Mouse (Mus musculus): ENCODE results near the gene Fbxw11.
A peak's percentile ranks its signal among the peaks of the same experiment; 100 is the strongest.
"Not testable (repeated sequence)": the region's sequence is repeated elsewhere in the genome, so short reads cannot be mapped to it uniquely, and the experiment has no call there.

Gene Fbxw11

DNA sequence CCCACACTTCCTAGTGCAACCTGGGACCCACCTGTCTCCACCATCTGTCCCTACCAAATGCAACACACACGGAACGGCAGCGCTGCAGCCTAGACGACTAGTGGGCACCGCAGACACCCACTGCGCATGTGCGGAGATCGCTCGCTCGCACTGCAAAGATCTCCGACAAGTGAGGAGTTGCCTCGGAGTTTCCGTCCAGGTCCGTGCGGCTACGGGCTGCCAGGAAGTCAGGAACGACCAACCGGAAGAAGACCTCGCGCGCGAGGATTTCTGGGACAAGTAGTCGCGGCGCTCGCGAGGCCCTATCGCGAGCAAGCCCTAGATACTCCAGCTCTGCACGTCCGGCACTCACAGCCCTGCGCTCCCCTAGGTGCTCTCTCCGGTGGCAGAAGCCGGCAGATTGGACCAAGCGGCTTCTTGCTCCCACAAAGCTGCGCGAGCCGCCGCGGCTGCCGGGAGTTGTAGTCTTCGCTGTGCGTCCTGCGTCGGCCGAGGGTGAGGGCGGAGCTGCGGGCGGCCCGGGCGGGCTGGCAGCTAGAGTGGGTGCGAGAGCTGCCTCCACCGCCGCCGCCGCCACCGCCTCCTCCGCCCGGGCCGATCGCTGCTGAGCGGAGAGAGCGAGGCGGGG is at the start of gene Fbxw11:
Gene Fbxw11, plus strand, starts transcription at position 476 of the 628 bp plus-strand sequence.
- peak; percentile 99 for DNase-seq (ENCODE audit: low spot score)

DNA sequence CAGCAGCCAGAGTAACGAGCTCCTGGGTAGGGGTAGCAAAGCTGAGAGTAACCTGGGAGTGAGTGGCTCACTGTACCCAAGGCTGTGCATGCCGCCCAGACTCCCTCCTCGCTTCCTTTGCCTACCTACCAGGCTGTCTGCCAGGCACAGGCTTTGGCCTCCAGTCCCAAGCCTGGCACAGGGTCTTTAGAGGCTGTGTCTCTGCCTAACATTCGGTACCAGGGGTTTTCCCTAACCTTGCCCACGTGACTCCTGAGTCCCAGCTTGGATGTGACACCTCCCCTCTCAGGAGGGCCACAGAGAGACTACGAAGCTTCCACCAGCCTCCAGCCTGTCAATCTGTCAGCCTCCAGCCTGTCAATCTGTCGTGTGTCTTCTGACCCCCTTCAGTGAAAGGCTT is 49.4 kb upstream of the Fbxw11 start:
- no peak for DNase-seq (ENCODE audit: low spot score)

DNA sequence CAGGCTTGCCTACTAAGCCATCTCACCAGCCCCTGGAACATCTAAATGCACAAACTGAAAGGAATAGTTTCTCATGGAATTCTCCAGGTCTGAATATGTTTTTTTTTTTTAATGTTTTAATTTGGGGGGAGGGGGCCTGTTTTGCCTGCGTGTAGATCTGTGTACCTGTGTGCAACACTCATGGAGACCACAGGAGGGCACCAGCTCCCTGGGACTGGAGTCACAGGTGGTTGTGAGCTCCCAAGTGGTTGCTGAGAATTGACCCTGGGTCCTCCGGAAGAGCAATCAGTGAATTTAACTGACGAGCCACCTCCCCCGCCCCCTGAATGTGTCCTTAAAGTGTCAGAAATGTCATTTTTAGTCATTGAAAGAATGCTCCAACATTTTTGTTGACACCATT is 48.4 kb upstream of the Fbxw11 start:
- no peak for DNase-seq (ENCODE audit: low spot score)

DNA sequence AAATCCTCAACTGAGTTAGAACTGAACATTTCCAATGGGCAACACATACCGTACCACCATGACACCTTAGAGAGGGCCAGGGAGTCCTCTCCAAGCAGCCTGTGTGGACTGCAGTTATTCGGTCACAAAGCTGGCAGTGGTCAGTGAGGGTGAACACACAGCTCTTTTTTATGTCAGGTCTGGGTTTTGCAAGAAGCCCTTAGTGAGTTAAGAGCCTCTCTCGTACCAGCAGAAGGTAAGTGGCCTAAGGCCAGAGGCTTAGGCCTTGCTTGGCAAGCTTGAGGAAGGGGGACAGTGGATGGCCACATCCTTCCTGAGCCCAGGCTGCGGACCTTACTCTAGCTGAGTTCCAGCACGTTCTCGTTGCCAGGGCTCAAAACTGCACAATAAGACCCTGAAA is 42.2 kb upstream of the Fbxw11 start:
- DNase-seq (ENCODE audit: low spot score), result no peak

DNA sequence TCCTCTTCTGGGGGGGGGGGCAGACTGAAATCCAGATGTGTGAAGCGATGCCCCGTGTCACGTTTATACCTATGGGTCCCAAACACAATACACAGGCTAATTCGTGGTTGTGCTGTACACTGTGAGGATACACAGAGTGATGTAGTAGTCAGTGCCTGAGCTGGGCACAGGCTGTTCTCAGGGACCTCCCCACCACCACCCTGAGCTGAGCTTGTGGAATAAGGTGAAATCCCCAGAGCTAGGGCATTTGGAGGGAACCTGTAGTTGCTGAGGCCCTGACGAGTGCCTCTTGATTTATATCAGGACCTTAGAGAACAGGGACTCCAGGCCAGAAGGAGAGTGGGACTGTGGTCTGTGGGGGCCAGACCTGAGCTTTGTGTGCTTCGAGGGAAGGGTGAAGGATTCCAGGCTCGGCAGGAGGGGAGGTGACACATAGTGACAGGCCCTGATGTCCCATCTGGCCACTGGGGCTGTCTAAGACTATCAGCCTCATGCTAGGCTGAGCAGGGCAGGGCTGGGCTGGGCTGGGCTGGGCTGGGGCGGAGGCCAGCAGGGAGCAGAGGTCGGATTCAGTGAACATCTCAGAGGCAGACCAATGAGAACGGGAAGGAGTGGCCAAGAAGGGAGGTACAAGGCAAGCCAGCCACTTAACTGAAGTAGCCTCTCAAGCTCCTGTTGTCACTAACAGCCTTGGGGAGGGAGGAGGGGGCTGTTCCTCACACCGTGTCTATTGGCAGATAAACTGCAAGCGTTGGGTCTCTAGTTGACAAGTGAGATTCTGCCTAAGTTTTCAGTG is 40.8 kb upstream of the Fbxw11 start:
- DNase-seq (ENCODE audit: low spot score), result no peak

DNA sequence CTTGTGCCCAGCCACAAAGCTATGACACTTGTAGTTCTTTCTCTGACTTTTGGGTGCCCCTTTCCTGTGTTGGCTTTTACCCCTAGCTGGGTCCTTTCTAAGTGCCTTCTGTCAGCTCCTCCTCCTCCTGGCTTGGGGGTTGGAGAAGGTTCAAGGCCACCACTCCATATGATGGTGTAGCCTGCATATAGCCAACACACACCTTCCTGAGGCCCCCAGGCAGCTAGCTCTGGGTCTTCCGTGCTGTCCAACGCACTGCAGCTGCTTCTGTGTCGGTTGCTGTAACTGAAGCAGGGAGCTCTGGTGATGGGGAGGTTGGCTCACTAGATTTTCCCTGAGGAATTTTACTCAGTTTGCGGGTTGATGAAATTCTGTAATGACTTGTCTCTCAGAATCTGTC is 37.9 kb upstream of the Fbxw11 start:
- no peak for DNase-seq (ENCODE audit: low spot score)

DNA sequence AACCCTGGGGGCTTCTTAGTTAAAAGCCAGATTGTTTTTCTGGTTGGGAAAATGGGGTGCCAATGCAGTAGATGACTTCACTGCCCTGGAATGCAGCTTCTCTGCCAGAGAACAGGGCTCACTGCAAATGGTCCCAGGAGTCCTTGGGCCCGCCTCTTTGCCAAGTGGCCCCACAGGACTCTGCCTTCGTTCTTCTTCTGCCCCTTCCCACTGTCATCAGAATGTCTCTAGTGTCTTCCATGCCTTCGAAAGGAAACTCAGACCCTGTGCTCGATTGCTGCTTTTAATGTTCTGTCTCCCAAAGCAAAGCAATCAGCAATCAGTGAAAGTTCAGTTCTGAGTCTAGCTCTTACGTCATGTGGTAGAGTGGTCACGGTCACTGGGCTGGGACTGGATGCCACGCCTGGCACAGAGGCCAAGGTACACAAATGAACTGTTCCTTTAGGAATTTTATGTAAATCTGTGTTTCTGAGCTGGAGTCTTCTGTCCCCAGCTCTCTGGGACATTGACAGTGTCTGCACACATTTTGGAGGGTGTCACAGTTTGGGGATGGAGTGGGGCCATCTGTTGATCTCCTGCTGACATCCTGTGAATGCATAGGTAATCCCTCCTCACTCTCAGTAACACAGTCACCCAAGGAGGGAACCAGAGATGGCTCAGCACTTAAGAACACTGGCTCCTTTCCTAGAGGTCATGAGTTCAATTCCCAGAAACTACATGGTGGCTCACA is 37.2 kb upstream of the Fbxw11 start:
- no peak for DNase-seq (ENCODE audit: low spot score)

DNA sequence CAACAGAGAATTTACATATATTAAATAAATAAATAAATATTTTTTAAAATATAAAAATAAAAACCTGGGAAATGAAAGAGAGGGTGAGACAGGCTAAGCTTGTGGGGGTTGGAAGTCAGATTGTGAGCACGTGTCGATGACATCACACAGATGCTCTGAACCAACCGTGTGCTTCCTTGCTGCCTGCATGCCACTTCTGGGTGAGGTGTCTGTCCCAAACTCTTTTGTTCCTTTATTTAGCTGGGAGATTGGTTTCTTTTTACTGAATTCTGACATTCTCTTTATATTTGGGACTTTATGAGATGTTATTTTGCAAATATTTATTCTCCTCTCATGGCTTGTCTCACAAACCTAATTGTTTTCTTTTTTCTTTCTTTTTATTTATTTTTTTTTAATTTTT is 36.6 kb upstream of the Fbxw11 start:
- no peak for DNase-seq (ENCODE audit: low spot score)

DNA sequence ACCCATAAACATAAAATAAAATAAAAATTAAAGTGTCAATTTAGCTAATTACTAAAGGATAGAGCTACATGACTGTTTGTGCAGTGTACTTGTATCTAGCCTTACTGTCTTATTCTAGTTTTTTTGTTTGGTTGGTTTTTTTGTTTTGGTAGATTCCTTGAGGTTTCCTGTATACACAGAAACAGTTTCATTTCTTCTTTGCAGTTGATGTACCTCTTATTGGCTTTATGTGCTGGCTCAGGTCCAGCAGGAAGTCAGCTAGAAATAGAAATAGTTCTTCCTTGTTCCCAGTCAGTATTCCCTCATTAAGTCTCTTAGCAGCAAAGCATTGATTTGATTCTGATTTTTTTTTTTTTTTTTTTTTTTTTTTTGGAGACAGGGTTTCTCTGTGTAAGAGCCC is 35.2 kb upstream of the Fbxw11 start:
- DNase-seq (ENCODE audit: low spot score), result no peak

DNA sequence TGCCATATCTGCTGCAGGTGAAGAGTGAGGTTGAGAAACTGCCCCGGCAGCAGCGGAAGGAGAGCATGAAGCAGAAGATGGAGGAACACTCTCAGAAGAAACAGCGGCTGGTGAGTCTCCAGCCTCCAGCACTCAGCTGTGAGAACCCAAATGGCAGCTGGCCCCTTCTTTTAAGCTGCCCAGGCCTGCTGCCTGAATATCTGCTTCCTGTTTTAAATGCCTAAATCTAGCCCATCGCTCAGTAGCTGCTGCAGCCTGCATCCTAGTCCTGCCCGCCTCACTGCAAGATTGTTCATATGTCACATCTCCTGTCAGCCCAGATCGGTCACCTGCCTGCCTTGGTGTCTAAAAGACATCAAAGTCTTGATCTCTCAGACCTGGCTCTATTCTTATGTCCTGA is 31.9 kb upstream of the Fbxw11 start:
- no peak for DNase-seq (ENCODE audit: low spot score)

DNA sequence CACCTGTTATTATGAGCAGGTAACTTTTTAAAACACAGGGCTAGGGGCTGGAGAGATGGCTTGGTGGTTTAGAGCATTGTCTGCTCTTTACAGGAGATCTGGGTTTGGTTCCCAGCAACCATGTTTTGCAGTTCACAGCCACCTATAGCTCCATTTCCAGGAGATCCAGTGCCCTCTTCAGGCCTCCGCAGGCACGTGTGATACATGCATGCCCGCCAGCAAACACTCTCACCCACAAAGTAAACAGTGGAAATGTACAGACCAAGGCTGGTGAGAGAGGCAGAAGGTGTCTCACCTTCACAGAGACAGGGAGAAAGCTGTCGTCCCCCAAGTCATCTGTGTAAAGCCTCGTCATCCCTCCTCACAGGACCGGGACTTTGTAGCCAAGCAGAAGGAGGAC is 30.2 kb upstream of the Fbxw11 start:
- no peak for DNase-seq (ENCODE audit: low spot score)

DNA sequence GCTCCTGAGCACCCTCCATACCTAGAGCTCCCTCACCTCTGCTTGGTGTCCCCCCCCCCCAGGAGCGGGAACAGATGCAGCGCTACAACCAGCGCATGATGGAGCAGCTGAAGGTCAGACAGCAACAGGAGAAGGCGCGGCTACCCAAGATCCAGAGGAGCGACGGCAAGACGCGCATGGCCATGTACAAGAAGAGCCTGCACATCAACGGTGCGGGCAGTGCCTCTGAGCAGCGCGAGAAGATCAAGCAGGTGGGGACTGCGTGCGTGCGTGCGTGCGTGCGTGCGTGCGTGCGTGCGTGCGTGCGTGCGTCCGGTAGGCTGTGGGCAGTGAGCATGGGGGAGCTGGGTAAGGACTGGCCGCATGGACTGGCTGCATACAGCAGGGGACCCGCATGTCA is 28.1 kb upstream of the Fbxw11 start:
- no peak for DNase-seq (ENCODE audit: low spot score)

DNA sequence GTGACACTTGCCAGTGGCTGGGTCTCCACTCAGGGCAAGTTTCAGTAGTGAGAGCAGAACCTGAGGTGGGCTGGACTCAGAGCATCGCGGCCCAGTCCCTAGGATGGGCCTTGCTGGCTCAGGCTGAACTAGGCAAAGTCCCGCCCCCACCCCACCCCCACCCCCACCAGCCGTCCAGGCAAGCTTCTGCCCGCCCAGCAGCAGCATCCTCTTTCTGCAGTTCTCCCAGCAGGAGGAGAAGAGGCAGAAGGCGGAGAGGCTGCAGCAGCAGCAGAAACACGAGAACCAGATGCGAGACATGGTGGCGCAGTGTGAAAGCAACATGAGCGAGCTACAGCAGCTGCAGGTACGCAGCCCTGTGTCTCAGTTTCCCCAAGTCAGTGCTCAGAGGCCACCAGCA is 27.0 kb upstream of the Fbxw11 start:
- DNase-seq (ENCODE audit: low spot score), result no peak

DNA sequence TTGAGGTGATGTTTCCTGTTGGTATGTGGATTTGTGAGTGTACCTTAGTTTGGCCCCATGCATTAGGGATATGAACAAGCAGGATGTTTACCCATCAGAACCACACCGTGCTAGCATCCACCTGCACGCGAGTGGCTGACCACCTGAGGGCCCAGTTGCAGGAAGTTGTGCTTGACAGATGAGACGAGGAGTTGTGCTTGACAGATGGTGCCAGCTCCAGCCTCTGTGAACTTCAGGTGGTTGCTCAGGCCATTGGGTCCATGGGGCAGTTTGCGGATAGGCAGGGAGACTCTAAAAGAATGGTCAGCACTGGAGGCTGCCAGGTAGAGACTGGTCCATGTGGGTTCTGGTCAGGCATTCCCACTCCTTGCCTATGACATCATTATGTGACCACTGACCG is 26.4 kb upstream of the Fbxw11 start:
- no peak for DNase-seq (ENCODE audit: low spot score)

DNA sequence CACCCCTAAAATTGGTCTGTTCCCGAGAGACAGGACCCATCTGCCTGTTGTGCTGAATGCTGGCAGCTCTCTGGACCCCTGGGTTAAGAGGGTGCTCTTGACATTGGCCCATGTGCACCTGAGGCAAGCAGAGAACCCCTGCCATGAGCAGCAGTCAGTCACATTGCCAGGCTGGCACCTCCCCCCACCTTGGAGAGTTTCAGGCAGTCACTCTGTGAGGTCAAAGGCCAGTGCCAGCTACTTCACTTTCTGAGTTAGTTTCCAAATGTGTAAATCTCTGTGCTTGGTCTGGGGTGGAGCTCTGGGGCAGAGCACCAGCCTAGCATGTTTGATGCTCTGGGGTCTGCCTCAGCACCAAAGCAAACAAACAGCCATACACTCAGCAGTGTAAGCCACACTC is 24.5 kb upstream of the Fbxw11 start:
- no peak for DNase-seq (ENCODE audit: low spot score)

DNA sequence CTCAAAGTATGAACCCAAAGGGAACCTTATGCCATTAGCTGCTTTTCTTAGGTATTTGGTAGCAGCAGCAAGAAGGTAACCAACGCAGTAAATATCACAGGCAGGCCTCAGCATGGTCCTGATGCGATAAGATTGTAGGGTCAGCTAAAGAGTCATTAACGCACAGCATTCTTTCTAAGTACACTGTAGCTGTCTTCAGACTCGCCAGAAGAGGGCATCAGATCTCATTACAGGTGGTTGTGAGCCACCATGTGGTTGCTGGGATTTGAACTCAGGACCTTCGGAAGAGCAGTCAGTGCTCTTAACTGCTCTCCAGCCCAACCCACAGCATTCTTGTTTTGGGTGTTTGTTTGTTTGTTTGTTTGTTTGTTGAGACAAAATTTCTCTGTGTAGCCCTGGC is 23.9 kb upstream of the Fbxw11 start:
- not testable (repeated sequence) for DNase-seq (ENCODE audit: low spot score)

DNA sequence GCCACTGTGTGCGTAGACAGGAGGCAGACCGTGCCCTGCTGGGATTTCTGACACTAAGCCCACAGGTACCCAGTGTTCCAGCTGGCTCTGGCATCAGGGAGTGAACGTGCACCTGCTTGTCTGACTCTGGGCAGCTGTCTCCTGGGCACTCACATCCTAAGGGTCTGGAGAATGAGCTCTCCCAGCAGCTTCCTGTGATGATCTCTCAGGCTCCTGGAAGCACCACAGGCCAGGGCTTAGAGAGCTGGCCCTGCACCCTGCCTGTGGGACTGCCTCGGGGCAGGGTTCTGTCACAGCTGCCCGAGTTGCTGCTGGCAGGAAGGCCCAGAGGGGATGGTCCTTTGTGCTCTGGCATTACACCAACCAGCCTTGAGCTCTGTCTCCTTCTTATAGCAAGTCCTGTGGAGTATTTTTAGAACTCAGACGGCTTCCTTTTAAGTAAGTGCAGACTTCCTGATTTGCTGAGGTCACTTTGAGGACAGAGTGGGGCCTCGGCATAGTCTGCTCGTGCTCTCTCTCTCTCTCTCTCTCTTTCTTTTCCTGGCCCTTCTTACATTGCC is 23.2 kb upstream of the Fbxw11 start:
- DNase-seq (ENCODE audit: low spot score), result peak; percentile 73

DNA sequence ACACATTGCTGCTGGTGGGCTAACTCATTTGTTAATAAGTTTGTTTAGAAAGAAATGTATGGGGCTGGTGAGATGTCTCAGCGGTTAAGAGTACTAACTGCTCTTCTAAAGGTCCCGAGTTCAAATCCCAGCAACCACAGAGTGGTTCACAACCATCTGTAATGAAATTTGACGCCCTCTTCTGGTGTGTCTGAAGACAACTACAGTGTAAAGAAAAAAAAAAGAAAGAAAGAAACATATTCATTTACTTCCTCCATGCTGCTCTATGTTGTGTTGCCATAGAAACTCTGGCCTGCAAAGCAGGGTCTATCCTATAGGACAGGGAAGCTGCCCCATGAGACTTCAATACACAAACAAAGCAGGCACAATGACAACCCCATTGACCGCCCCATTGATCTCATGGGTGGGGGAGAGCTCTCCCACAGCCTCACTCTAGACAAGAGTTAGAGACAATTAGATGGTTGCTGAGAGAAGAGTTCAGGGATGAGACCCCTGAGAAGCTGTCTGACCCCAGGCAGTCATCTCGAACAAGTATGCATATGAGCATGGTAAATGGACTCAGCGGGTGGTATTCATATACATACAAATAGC is 22.6 kb upstream of the Fbxw11 start:
- DNase-seq (ENCODE audit: low spot score), result no peak

DNA sequence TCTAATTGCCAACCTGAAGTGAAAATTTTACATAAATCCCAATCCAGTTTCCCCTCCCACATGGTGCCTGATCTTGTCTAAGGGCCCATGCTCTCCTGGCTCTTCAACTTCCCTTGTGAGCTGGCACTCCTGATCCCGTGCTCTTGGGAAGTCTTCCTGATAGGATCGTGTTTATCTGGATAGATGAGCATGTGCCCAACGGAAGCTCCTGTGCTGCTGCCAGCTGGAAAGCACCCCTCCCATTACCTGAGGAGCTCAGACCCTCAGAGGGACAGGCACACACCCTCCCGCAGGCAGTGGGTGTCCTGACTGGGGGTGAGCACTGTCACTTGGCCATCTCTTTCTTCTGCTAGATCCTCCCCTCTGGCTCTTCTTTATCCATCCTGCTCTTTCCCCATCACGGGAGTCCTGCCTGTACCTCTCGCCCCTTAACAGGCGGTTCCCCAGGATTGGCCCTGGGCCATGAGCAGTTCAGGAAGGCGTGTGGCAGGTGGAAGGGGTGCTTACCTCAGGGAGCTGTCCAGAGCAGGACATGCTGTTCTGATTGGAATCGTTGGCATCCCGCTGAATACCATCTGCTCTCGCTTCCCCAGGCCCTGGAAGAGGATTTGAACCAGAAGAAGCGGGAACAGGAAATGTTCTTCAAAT is 20.6 kb upstream of the Fbxw11 start:
- DNase-seq (ENCODE audit: low spot score), result no peak

DNA sequence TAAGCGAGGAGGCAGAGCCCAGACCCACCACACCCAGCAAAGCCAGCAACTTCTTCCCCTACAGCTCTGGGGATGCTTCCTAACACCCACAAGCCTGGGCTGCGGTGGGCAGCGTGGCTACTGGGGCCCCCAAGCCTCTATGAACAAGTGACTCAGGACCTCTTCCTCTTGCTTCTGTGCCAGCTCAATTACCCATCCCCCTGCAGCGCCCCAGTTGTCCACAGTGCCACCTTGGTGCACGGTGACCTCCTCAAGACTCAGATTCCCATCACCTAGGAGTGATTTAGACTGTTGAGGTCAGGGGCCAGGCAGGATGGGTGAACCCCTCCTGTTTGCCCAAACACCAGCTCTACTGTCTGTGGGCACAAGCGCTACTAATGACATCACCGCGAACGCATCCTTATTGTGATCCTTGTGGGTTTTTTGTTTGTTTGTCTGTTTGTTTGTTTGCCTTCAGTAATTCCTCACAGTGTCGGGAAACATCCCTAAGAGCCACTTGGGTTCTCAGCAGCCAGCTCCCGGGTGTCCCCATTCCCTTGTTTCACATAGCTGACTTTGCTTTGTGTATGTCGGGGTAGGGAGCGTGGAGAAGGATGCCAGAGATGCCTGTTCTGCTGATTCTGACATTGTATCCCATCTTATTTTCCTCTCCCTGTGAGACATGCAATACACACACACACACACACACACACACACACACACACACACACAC is 19.9 kb upstream of the Fbxw11 start:
- DNase-seq (ENCODE audit: low spot score), result no peak

DNA sequence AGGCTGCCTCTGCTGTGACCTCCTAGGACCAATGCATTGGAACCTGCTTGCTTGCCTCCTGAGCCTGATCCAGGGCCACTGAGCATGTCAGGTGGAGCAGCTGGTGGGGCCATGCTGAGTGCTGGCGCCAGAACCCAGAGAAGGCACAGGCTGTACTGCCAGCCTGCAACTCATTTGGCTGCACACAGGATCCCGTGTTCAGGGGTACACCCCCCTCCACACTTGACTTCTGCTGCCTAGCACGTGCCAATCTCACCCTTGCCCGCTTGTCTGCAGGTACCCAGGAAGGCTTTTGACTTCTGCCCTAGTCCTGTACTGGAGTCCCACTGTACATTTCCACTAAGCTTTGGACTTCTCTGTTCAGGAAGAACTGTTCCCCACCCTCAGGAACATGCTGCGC is 19.3 kb upstream of the Fbxw11 start:
- DNase-seq (ENCODE audit: low spot score), result no peak

Data from MN1 (cell line).